Mouse (Mus musculus) stomach, embryonic 16.5 days (tissue): Measurements from ENCODE around the gene Scap. TPM values are rescaled to one million over a fixed set of nuclear protein-coding genes. Genes with fewer than 3 reads are reported as not detected.
"Not testable (repeated sequence)": the region's sequence is repeated elsewhere in the genome, so short reads cannot be mapped to it uniquely, and the experiment has no call there.

Experiments used
- ATAC-seq: fragments of 200-750 bp; cut with Nextera tagmentation; 2 replicates; pipeline ENCODE4 v1.8.0; 2017; ENCODE audit warnings: moderate number of reproducible peaks, moderate TSS enrichment; ENCODE audit not compliant: insufficient read depth, low FRiP score
- H3K27ac ChIP-seq: fragments of 300-500 bp; sonication (generic); 2 replicates; pipeline ENCODE4 v1.5.1; 2014; ENCODE audit warnings: low read length
- H3K27me3 ChIP-seq: fragments of 300-500 bp; sonication (generic); 2 replicates; pipeline ENCODE4 v1.6.1; 2014; ENCODE audit warnings: low read length, control low read depth, mixed read lengths; ENCODE audit not compliant: control insufficient read depth, insufficient read depth
- H3K36me3 ChIP-seq: fragments of 300-500 bp; sonication (generic); 2 replicates; pipeline ENCODE4 v1.6.1; 2014; ENCODE audit warnings: low read length; ENCODE audit not compliant: control insufficient read depth, insufficient read depth
- H3K4me1 ChIP-seq: fragments of 300-500 bp; sonication (generic); 2 replicates; pipeline ENCODE4 v1.6.1; 2014; ENCODE audit warnings: low read length, control low read depth, mixed read lengths; ENCODE audit not compliant: control insufficient read depth, insufficient read depth
- H3K4me2 ChIP-seq: fragments of 300-500 bp; sonication (generic); 2 replicates; pipeline ENCODE4 v1.6.1; 2014; ENCODE audit warnings: low read depth, low read length, mixed read lengths
- H3K4me3 ChIP-seq: fragments of 300-500 bp; sonication (generic); replicated peaks from 2 replicates; pipeline ENCODE4 v1.5.1; 2014; ENCODE audit warnings: mild to moderate bottlenecking, low read length
- H3K9ac ChIP-seq: fragments of 300-500 bp; sonication (generic); 2 replicates; pipeline ENCODE4 v1.6.1; 2014; ENCODE audit warnings: low read length
- H3K9me3 ChIP-seq: fragments of 300-500 bp; sonication (generic); replicated peaks from 2 replicates; pipeline ENCODE4 v1.6.1; 2016; ENCODE audit warnings: low read length, control low read depth; ENCODE audit not compliant: control insufficient read depth
- WGBS: fragments of 180-500 bp; shearing (Covaris S2); extraction: QIAGEN DNeasy Blood & Tissue Kit; methylation state at CpG from one replicate; pipeline ENCODE4 v1.1.7; 2014; 5-methylcytosine and 5-hydroxymethylcytosine counted together
- polyA plus RNA-seq: library from polyadenylated mRNA; unstranded; fragments of >200 nt; fragmentation: Nextera tagmentation; extraction: Ambion mirVana; gene quantifications from 2 replicates; pipeline ENCODE4 v1.2.1, GENCODE M21; 2015

Gene Scap
- polyA plus RNA-seq, 1 experiment from 2014 or later = 36.1 TPM

DNA sequence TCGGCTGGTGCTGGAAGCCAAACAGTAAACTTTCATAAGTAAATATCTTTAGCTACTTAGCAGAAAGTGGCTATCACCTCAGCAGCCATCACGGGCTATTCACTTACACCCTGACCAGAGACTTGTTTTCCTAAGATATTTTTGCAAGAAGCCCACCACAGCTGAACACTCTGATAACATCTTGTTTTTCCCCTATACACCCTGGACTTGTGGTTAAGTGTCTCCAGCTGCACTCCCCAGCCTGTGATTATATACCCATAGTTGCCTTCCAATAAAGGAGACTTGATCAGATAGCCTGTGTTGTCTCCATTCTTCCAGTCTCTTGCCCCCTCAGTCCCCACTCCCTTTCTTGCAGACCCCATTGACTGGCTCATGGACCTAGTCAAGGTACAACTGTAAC, 4.9 kb upstream of the Scap start:
- no peaks in the 10 kb centered on the region for H3K4me1 ChIP-seq
- no peak for ATAC-seq
- WGBS = 60% methylated on average over 2 of the region's 2 CpGs

DNA sequence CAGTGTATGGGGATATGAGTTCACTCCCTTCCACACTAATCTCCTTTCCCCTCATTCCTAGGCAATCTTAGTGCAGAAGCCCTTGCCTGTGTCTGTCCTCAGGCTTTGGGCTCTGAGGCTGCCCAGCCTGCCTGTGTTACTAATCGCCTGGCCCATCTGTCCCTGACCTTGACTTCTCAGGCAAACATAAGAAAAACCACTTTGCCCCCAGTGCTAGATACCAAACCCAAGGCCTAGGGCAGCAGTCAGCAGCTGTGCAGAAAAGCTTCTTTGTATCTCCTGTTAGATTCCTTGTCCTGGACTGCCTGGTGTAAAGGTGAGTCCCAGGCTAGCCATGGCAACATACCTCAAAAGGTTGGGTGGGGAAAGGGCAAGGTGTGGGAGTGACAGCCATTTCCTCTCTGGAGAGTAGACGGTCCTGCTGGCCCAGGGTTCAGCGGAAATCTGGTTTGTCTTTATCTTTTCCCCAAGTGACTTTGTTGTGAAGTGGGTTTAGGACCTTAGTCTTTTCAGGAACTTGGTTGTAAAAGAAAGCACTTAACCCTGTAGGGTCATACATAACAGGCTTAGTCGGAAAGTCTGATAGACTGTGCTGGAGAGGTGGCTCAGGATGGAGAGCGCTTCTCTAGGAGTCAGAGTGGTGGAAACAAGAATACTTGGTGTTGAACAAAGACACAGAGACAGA, 4.0 kb upstream of the Scap start:
- H3K27me3 ChIP-seq = no peaks in the 10 kb centered on the region
- no peak overlapping the region for H3K9ac ChIP-seq
- H3K36me3 ChIP-seq = no peaks in the 10 kb centered on the region
- H3K4me2 ChIP-seq = no peak overlapping the region
- WGBS = 52% methylated on average over 5 of the region's 5 CpGs
- H3K9me3 ChIP-seq = no peaks in the 10 kb centered on the region
- ATAC-seq = no peak
- H3K4me3 ChIP-seq = no peak overlapping the region
- H3K4me1 ChIP-seq = no peaks in the 10 kb centered on the region
- no peak overlapping the region for H3K27ac ChIP-seq

More for the DNA sequence above, 4.9 kb upstream of the Scap start:
- Histone ChIP-seq H3K36me3 (no peaks in the 10 kb centered on the region), H3K27ac (no peak overlapping the region), H3K4me3 (no peak overlapping the region), H3K4me2 (no peak overlapping the region), H3K9ac (no peak overlapping the region), H3K9me3 (no peaks in the 10 kb centered on the region), H3K27me3 (no peaks in the 10 kb centered on the region)

DNA sequence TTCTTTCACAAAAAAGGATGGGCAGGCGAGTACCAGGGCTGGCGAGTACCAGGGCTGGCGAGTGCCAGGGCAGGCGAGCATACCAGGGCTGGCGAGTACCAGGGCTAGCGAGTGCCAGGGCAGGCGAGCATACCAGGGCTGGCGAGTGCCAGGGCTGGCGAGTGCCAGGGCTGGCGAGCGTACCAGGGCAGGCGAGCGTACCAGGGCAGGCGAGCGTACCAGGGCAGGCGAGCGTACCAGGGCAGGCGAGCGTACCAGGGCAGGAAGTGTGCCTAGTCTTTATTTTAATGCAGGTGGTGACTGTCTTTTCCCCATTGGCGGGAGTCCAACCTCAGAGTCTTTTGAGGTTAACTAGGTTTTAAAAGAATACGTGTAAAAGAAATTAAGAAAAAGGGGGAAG, 3.4 kb upstream of the Scap start:
- WGBS = 79% methylated on average over 21 of the region's 21 CpGs

DNA sequence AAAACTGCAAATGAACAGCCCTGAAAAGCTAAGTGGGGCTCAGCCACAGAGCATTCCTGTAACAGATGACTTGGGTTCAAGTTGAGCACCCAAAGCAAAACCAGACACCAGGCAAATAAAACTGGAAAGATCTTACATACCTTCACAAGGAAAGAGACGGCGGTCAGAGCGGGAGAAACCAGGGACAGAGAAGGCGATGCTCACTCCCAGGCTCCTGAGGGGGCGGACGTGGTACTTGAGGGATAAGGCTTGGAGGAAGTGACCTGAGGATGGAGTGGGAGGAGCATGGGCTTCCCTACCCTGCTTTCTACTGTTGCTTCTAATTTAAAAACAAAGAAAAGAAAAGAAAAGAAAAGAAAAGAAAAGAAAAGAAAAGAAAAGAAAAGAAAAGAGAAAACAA, 2.7 kb upstream of the Scap start:
- H3K9me3 ChIP-seq = no peaks in the 10 kb centered on the region
- no peaks in the 10 kb centered on the region for H3K27me3 ChIP-seq
- WGBS = 51% methylated on average over 6 of the region's 6 CpGs
- no peaks in the 10 kb centered on the region for H3K4me1 ChIP-seq
- no peak overlapping the region for H3K4me2 ChIP-seq
- H3K4me3 ChIP-seq = no peak overlapping the region
- no peak for ATAC-seq
- H3K9ac ChIP-seq = no peak overlapping the region
- no peaks in the 10 kb centered on the region for H3K36me3 ChIP-seq
- no peak overlapping the region for H3K27ac ChIP-seq

More for the DNA sequence above, 3.4 kb upstream of the Scap start:
- H3K9me3 ChIP-seq = no peaks in the 10 kb centered on the region
- no peak for ATAC-seq
- no peaks in the 10 kb centered on the region for H3K4me1 ChIP-seq
- H3K9ac ChIP-seq = no peak overlapping the region
- no peak overlapping the region for H3K27ac ChIP-seq
- H3K36me3 ChIP-seq = no peaks in the 10 kb centered on the region
- no peaks in the 10 kb centered on the region for H3K27me3 ChIP-seq
- H3K4me2 ChIP-seq = no peak overlapping the region
- no peak overlapping the region for H3K4me3 ChIP-seq

DNA sequence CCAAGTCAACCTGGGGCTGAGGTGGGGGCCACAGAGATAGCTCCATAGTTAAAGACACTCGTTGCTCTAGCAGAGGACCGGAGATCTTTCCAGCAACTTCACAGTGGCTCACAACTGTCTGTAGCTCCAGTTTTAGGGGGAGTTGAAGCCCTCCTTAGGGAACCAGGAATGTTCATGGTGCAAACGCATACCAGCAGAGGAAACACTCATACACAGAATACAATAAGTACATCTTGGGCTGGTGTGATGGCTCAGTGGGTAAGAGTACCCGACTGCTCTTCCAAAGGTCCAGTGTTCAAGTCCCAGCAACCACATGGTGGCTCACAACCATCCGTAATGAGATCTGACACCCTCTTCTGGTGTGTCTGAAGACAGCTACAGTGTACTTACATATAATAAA, 2.2 kb upstream of the Scap start:
- not testable (repeated sequence) for H3K4me1 ChIP-seq, H3K36me3 ChIP-seq, H3K27me3 ChIP-seq, H3K27ac ChIP-seq, ATAC-seq, H3K4me3 ChIP-seq, H3K9ac ChIP-seq, H3K9me3 ChIP-seq, H3K4me2 ChIP-seq
- 83% methylated on average over 5 of the region's 5 CpGs for WGBS

DNA sequence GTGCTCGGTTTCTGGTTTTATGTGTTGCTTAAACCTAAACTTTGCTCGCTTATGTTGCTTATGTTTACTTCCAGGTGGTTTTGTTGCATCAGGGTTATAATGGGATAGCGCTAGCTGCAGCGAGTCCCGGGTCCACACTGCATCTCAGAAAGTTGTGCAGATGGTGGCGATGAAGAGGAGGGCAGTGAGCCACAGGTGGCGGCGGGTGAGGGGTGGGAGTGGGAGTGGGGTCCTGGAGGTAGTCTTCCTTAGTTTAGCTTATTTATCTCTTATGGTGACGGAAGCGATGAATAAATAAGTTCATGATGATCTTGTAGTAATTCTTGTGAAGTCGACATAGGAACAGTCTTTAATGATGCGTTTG, 790 bp downstream of the Scap start:
- H3K4me1 ChIP-seq = no peaks in the 10 kb centered on the region; the same call in 1 of the 2 replicates
- peak overlapping the region; percentile 83 for H3K9ac ChIP-seq
- no peaks in the 10 kb centered on the region for H3K36me3 ChIP-seq
- H3K4me2 ChIP-seq = peak overlapping the region; percentile 79
- no peaks in the 10 kb centered on the region for H3K9me3 ChIP-seq
- H3K4me3 ChIP-seq = peak overlapping the region; percentile 64
- H3K27ac ChIP-seq = no peak overlapping the region
- 7% methylated on average over 12 of the region's 12 CpGs for WGBS
- no peaks in the 10 kb centered on the region for H3K27me3 ChIP-seq
- no peak for ATAC-seq

DNA sequence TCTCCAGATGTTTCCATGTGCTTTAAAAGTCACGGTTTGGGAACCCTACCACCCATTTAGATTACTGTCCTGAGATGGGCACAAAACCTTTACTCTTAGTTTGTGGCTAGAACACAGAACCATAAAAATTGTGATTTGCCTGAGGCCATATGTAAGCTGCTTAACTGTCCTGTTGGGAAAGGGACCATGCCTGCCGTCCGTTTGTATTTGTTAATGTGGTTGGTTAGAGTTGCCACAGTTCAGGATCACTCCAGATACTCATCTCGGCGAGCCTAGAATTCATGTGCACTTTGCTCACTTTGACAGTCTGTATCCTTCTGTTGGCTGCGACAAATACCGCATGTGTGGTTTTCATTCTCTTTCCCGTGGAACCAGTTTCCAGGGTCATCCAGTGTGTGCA, 1.8 kb downstream of the Scap start:
- Histone ChIP-seq H3K9me3 (no peaks in the 10 kb centered on the region), H3K4me1 (no peaks in the 10 kb centered on the region; the same call in 1 of the 2 replicates), H3K4me2 (no peak overlapping the region), H3K4me3 (no peak overlapping the region), H3K36me3 (no peaks in the 10 kb centered on the region), H3K27me3 (no peaks in the 10 kb centered on the region), H3K9ac (no peak overlapping the region), H3K27ac (no peak overlapping the region)
- no peak for ATAC-seq
- WGBS = 60% methylated on average over 8 of the region's 8 CpGs

DNA sequence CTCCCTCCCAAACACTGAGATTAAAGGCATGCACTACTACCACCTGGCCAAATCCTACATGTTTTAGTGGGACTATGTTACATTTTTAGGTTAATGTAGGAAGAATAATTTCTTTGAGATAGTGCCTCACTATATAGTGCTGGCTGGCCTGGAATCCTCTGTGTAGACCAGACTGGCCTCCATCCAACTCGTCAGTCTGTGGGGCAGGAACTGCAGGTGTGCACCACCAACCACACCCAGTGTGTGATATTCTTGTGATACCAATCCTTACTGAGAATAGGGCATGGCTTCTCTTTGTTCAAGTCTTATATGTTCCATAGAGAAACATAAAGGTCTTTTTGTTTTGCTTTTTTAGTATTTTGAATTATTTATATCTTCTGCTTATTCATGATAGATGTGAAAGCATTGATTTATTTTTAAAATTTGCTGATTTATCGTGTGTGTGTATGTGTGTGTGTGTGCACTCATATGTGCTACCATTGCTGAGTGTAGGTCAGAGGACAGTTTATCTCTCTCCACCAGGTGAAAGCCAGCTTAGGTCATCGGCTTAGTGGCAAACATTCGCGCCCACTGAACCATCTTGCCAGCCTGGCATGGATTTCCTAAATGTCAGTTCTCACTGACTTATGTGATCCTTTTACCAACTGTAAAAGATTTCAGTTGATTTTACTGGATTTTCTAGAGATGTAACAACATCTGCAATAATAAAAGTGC, 7.1 kb downstream of the Scap start:
- WGBS = 72% methylated on average over 5 of the region's 5 CpGs
- no peaks in the 10 kb centered on the region for H3K9me3 ChIP-seq
- no peaks in the 10 kb centered on the region for H3K36me3 ChIP-seq
- no peak overlapping the region for H3K4me3 ChIP-seq
- ATAC-seq = no peak
- peaks cover 5% of the 10 kb centered on the region; the same call in 1 of the 2 replicates for H3K4me1 ChIP-seq
- no peak overlapping the region for H3K4me2 ChIP-seq
- H3K27ac ChIP-seq = no peak overlapping the region
- no peaks in the 10 kb centered on the region for H3K27me3 ChIP-seq
- H3K9ac ChIP-seq = no peak overlapping the region

DNA sequence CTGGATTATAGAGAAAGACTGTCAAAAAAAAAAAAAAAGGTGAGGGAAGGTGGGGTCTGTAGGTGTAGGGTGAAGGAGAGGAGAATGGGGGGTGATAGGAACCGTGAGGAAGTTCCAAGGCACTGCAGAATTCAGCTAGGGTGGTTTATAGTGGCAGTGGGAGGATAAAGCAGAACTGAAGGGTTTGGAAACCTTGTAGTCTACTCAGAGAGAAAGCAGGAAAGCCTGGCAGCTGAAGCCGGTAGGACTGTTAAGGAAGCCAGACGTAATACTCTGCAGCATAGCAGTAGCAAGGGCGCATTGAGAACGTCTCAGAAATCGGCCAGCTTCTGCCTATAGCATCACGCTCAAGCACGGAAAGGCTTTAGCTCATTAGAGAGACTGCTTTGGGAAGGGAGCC, 8.9 kb downstream of the Scap start:
- Histone ChIP-seq H3K9me3 (no peaks in the 10 kb centered on the region), H3K4me2 (no peak overlapping the region), H3K4me3 (no peak overlapping the region), H3K27me3 (no peaks in the 10 kb centered on the region), H3K4me1 (peaks cover 5% of the 10 kb centered on the region; the same call in 1 of the 2 replicates), H3K36me3 (no peaks in the 10 kb centered on the region), H3K9ac (no peak overlapping the region), H3K27ac (no peak overlapping the region)
- 77% methylated on average over 8 of the region's 8 CpGs for WGBS
- ATAC-seq = no peak
